Mouse (Mus musculus): ENCODE measurements around the gene Dis3l2. TPM values are rescaled to one million over a fixed set of nuclear protein-coding genes. Genes with fewer than 3 reads are reported as not detected.

The Dis3l2 gene
- polyA plus RNA-seq, 1 experiment: 0.53 TPM

GRCm38 (mm10) chr1:86712045-86712444 is 8.4 kb downstream of the Dis3l2 start:
- no peak for TF ChIP-seq GATA1 (IDR thresholded peaks at IDR 0.05; ENCODE audit: low read length)
- no peak for TF ChIP-seq TAL1 (IDR thresholded peaks at IDR 0.05; ENCODE audit: low read length)
- H3K4me3 ChIP-seq (replicated peaks): no peak overlapping the region
- no peaks in the 10 kb centered on the region for H3K27me3 ChIP-seq (ENCODE audit: control insufficient read depth)
- peaks cover 2% of the 10 kb centered on the region for H3K4me1 ChIP-seq (ENCODE audit: control insufficient read depth)
- H3K9me3 ChIP-seq (ENCODE audit: control insufficient read depth, low read length): no peaks in the 10 kb centered on the region
- no peaks in the 10 kb centered on the region for H3K36me3 ChIP-seq (ENCODE audit: control insufficient read depth)

GRCm38 (mm10) chr1:86713054-86713453 is 9.4 kb downstream of the Dis3l2 start:
- Histone ChIP-seq H3K27me3 (ENCODE audit: control insufficient read depth) (no peaks in the 10 kb centered on the region), H3K36me3 (ENCODE audit: control insufficient read depth) (no peaks in the 10 kb centered on the region), H3K9me3 (ENCODE audit: control insufficient read depth, low read length) (no peaks in the 10 kb centered on the region), H3K4me1 (ENCODE audit: control insufficient read depth) (peaks cover 2% of the 10 kb centered on the region), H3K4me3 (replicated peaks) (no peak overlapping the region)
- no peak for TF ChIP-seq TAL1 (IDR thresholded peaks at IDR 0.05; ENCODE audit: low read length)
- no peak for TF ChIP-seq GATA1 (IDR thresholded peaks at IDR 0.05; ENCODE audit: low read length)

- H3K36me3 ChIP-seq (ENCODE audit: control insufficient read depth): no peaks in the 10 kb centered on the region
- TF ChIP-seq GATA1 (IDR thresholded peaks at IDR 0.05; ENCODE audit: low read length): no peak
- TF ChIP-seq TAL1 (IDR thresholded peaks at IDR 0.05; ENCODE audit: low read length): no peak
- H3K4me3 ChIP-seq (replicated peaks): no peak overlapping the region
- peaks cover 8% of the 10 kb centered on the region for H3K4me1 ChIP-seq (ENCODE audit: control insufficient read depth)
- no peaks in the 10 kb centered on the region for H3K9me3 ChIP-seq (ENCODE audit: control insufficient read depth, low read length)
- H3K27me3 ChIP-seq (ENCODE audit: control insufficient read depth): no peaks in the 10 kb centered on the region
These were observed 14.6 kb downstream of the Dis3l2 start for GRCm38 (mm10) chr1:86718190-86718589.

GRCm38 (mm10) chr1:86719391-86719790 is 15.8 kb downstream of the Dis3l2 start:
- Histone ChIP-seq H3K36me3 (ENCODE audit: control insufficient read depth) (no peaks in the 10 kb centered on the region), H3K4me3 (replicated peaks) (no peak overlapping the region), H3K4me1 (ENCODE audit: control insufficient read depth) (peaks cover 8% of the 10 kb centered on the region), H3K27me3 (ENCODE audit: control insufficient read depth) (no peaks in the 10 kb centered on the region), H3K9me3 (ENCODE audit: control insufficient read depth, low read length) (no peaks in the 10 kb centered on the region)
- no peak for TF ChIP-seq TAL1 (IDR thresholded peaks at IDR 0.05; ENCODE audit: low read length)
- TF ChIP-seq GATA1 (IDR thresholded peaks at IDR 0.05; ENCODE audit: low read length): no peak

- H3K4me1 ChIP-seq (ENCODE audit: control insufficient read depth): no peaks in the 10 kb centered on the region
- TF ChIP-seq GATA1 (IDR thresholded peaks at IDR 0.05; ENCODE audit: low read length): no peak
- H3K9me3 ChIP-seq (ENCODE audit: control insufficient read depth, low read length): no peaks in the 10 kb centered on the region
- no peak overlapping the region for H3K4me3 ChIP-seq (replicated peaks)
- H3K27me3 ChIP-seq (ENCODE audit: control insufficient read depth): no peaks in the 10 kb centered on the region
- H3K36me3 ChIP-seq (ENCODE audit: control insufficient read depth): no peaks in the 10 kb centered on the region
These were observed 29.7 kb downstream of the Dis3l2 start for GRCm38 (mm10) chr1:86733160-86733821.

- TF ChIP-seq TAL1 (IDR thresholded peaks at IDR 0.05; ENCODE audit: low read length) (no peak), GATA1 (IDR thresholded peaks at IDR 0.05; ENCODE audit: low read length) (no peak)
- no peaks in the 10 kb centered on the region for H3K36me3 ChIP-seq (ENCODE audit: control insufficient read depth)
- H3K27me3 ChIP-seq (ENCODE audit: control insufficient read depth): no peaks in the 10 kb centered on the region
- no peaks in the 10 kb centered on the region for H3K9me3 ChIP-seq (ENCODE audit: control insufficient read depth, low read length)
- H3K4me3 ChIP-seq (replicated peaks): no peak overlapping the region
- H3K4me1 ChIP-seq (ENCODE audit: control insufficient read depth): no peaks in the 10 kb centered on the region
These were observed 32.8 kb downstream of the Dis3l2 start for GRCm38 (mm10) chr1:86736414-86736813.

- Histone ChIP-seq H3K36me3 (ENCODE audit: control insufficient read depth) (peaks cover 7% of the 10 kb centered on the region; the same call in 1 of the 2 replicates), H3K27me3 (ENCODE audit: control insufficient read depth) (no peaks in the 10 kb centered on the region), H3K9me3 (ENCODE audit: control insufficient read depth, low read length) (no peaks in the 10 kb centered on the region), H3K4me3 (replicated peaks) (no peak overlapping the region), H3K4me1 (ENCODE audit: control insufficient read depth) (no peaks in the 10 kb centered on the region)
- TF ChIP-seq TAL1 (IDR thresholded peaks at IDR 0.05; ENCODE audit: low read length): no peak
- no peak for TF ChIP-seq GATA1 (IDR thresholded peaks at IDR 0.05; ENCODE audit: low read length)
These were observed 39.3 kb downstream of the Dis3l2 start for GRCm38 (mm10) chr1:86742896-86743295.

GRCm38 (mm10) chr1:86747034-86747433 is 43.4 kb downstream of the Dis3l2 start:
- H3K27me3 ChIP-seq (ENCODE audit: control insufficient read depth): no peaks in the 10 kb centered on the region
- H3K36me3 ChIP-seq (ENCODE audit: control insufficient read depth): peaks cover 10% of the 10 kb centered on the region
- H3K4me3 ChIP-seq (replicated peaks): no peak overlapping the region
- no peaks in the 10 kb centered on the region for H3K9me3 ChIP-seq (ENCODE audit: control insufficient read depth, low read length)
- H3K4me1 ChIP-seq (ENCODE audit: control insufficient read depth): no peaks in the 10 kb centered on the region
- TF ChIP-seq GATA1 (IDR thresholded peaks at IDR 0.05; ENCODE audit: low read length) (no peak), TAL1 (IDR thresholded peaks at IDR 0.05; ENCODE audit: low read length) (no peak)

GRCm38 (mm10) chr1:86750094-86750493 is 46.5 kb downstream of the Dis3l2 start:
- Histone ChIP-seq H3K36me3 (ENCODE audit: control insufficient read depth) (peaks cover 11% of the 10 kb centered on the region), H3K9me3 (ENCODE audit: control insufficient read depth, low read length) (no peaks in the 10 kb centered on the region), H3K4me1 (ENCODE audit: control insufficient read depth) (no peaks in the 10 kb centered on the region), H3K27me3 (ENCODE audit: control insufficient read depth) (no peaks in the 10 kb centered on the region), H3K4me3 (replicated peaks) (no peak overlapping the region)
- TF ChIP-seq TAL1 (IDR thresholded peaks at IDR 0.05; ENCODE audit: low read length) (no peak), GATA1 (IDR thresholded peaks at IDR 0.05; ENCODE audit: low read length) (no peak)

GRCm38 (mm10) chr1:86753416-86753815 is 49.8 kb downstream of the Dis3l2 start:
- peaks cover 6% of the 10 kb centered on the region for H3K36me3 ChIP-seq (ENCODE audit: control insufficient read depth)
- no peaks in the 10 kb centered on the region for H3K4me1 ChIP-seq (ENCODE audit: control insufficient read depth)
- H3K4me3 ChIP-seq (replicated peaks): no peak overlapping the region
- TF ChIP-seq TAL1 (IDR thresholded peaks at IDR 0.05; ENCODE audit: low read length) (no peak), GATA1 (IDR thresholded peaks at IDR 0.05; ENCODE audit: low read length) (no peak)
- no peaks in the 10 kb centered on the region for H3K27me3 ChIP-seq (ENCODE audit: control insufficient read depth)
- H3K9me3 ChIP-seq (ENCODE audit: control insufficient read depth, low read length): no peaks in the 10 kb centered on the region
